Mouse (Mus musculus): ENCODE data around the gene Jpt2. TPM values are rescaled to one million over a fixed set of nuclear protein-coding genes. Genes with fewer than 3 reads are reported as not detected.

Gene Jpt2
- polyA plus RNA-seq, 1 experiment, result 62.9 TPM

- DNase-seq (ENCODE audit: low read depth), result no peak
- TF ChIP-seq CTCF (IDR thresholded peaks at IDR 0.05; ENCODE audit: borderline replicate concordance, extremely low read depth, insufficient read depth, insufficient read length) (no peak), POLR2A (IDR thresholded peaks at IDR 0.05; ENCODE audit: borderline replicate concordance, extremely low read depth, insufficient read depth, insufficient read length, poor library complexity, severe bottlenecking) (no peak)
These were observed 66.2 kb downstream of the Jpt2 start for GRCm38 (mm10) chr17:24894061-24894994.

- TF ChIP-seq POLR2A (IDR thresholded peaks at IDR 0.05; ENCODE audit: borderline replicate concordance, extremely low read depth, insufficient read depth, insufficient read length, poor library complexity, severe bottlenecking) (no peak), CTCF (IDR thresholded peaks at IDR 0.05; ENCODE audit: borderline replicate concordance, extremely low read depth, insufficient read depth, insufficient read length) (no peak)
- DNase-seq (ENCODE audit: low read depth), result no peak
These were observed 67.2 kb downstream of the Jpt2 start for GRCm38 (mm10) chr17:24893276-24893675.

- DNase-seq (ENCODE audit: low read depth), result no peak
- no peak for TF ChIP-seq POLR2A (IDR thresholded peaks at IDR 0.05; ENCODE audit: borderline replicate concordance, extremely low read depth, insufficient read depth, insufficient read length, poor library complexity, severe bottlenecking)
- TF ChIP-seq CTCF (IDR thresholded peaks at IDR 0.05; ENCODE audit: borderline replicate concordance, extremely low read depth, insufficient read depth, insufficient read length), result no peak
These were observed 67.7 kb downstream of the Jpt2 start for GRCm38 (mm10) chr17:24892785-24893184.

GRCm38 (mm10) chr17:24891321-24891720 lies 69.2 kb downstream of the Jpt2 start:
- DNase-seq (ENCODE audit: low read depth), result no peak
- TF ChIP-seq POLR2A (IDR thresholded peaks at IDR 0.05; ENCODE audit: borderline replicate concordance, extremely low read depth, insufficient read depth, insufficient read length, poor library complexity, severe bottlenecking) (no peak), CTCF (IDR thresholded peaks at IDR 0.05; ENCODE audit: borderline replicate concordance, extremely low read depth, insufficient read depth, insufficient read length) (no peak)

GRCm38 (mm10) chr17:24890151-24891092 lies 70.1 kb downstream of the Jpt2 start:
- DNase-seq (ENCODE audit: low read depth), result no peak
- TF ChIP-seq CTCF (IDR thresholded peaks at IDR 0.05; ENCODE audit: borderline replicate concordance, extremely low read depth, insufficient read depth, insufficient read length) (no peak), POLR2A (IDR thresholded peaks at IDR 0.05; ENCODE audit: borderline replicate concordance, extremely low read depth, insufficient read depth, insufficient read length, poor library complexity, severe bottlenecking) (no peak)

GRCm38 (mm10) chr17:24888862-24889261 lies 71.6 kb downstream of the Jpt2 start:
- DNase-seq (ENCODE audit: low read depth), result no peak
- TF ChIP-seq POLR2A (IDR thresholded peaks at IDR 0.05; ENCODE audit: borderline replicate concordance, extremely low read depth, insufficient read depth, insufficient read length, poor library complexity, severe bottlenecking), result no peak

Other genes starting within 250 kb of the Jpt2 start
- 0.54 and 0.64 TPM in 2 replicates for gene Rnf151, start 242.6 kb downstream of the Jpt2 start, polyA plus RNA-seq (2012; rRNA removed)
- 1,770 and 1,849 TPM in 2 replicates for gene Rps2, start 242.6 kb downstream of the Jpt2 start, polyA plus RNA-seq (2012; rRNA removed)
- gene Ndufb10, start 236.2 kb downstream of the Jpt2 start, polyA plus RNA-seq (2012; rRNA removed), result 245 and 253 TPM in 2 replicates
- 0.05 and 0.08 TPM in 2 replicates for gene Rpl3l, start 232.9 kb downstream of the Jpt2 start, polyA plus RNA-seq (2012; rRNA removed)
- 28.0 and 31.5 TPM in 2 replicates for gene Msrb1, start 224.0 kb downstream of the Jpt2 start, polyA plus RNA-seq (2012; rRNA removed)
- 0.69 and 0.88 TPM in 2 replicates for gene Hs3st6, start 207.7 kb downstream of the Jpt2 start, polyA plus RNA-seq (2012; rRNA removed)
- gene Meiob, start 156.4 kb downstream of the Jpt2 start, polyA plus RNA-seq (2012; rRNA removed), result not detected in 2 replicates
- gene Hagh, start 120.5 kb downstream of the Jpt2 start, polyA plus RNA-seq (2012; rRNA removed), result 39.7 and 46.3 TPM in 2 replicates
- 13.9 and 14.8 TPM in 2 replicates for gene Fahd1, start 110.3 kb downstream of the Jpt2 start, polyA plus RNA-seq (2012; rRNA removed)
- gene Igfals, start 94.7 kb downstream of the Jpt2 start, polyA plus RNA-seq (2012; rRNA removed), result 0.14 TPM in 1 of 2 replicates, not detected in the other
- gene Nubp2, start 74.3 kb downstream of the Jpt2 start, polyA plus RNA-seq (2012; rRNA removed), result 29.5 and 36.3 TPM in 2 replicates
- gene Spsb3, start 74.0 kb downstream of the Jpt2 start, polyA plus RNA-seq (2012; rRNA removed), result 84.5 and 105 TPM in 2 replicates
- 41.0 and 50.3 TPM in 2 replicates for gene Eme2, start 65.6 kb downstream of the Jpt2 start, polyA plus RNA-seq (2012; rRNA removed)
- 94.6 and 120 TPM in 2 replicates for gene Mrps34, start 65.6 kb downstream of the Jpt2 start, polyA plus RNA-seq (2012; rRNA removed)
- 71.5 and 91.4 TPM in 2 replicates for gene Nme3, start 64.2 kb downstream of the Jpt2 start, polyA plus RNA-seq (2012; rRNA removed)
- 217 and 242 TPM in 2 replicates for gene Mapk8ip3, start 23.7 kb downstream of the Jpt2 start, polyA plus RNA-seq (2012; rRNA removed)
- gene Cramp1l, start 55.1 kb upstream of the Jpt2 start, polyA plus RNA-seq (2012; rRNA removed), result 31.4 and 31.9 TPM in 2 replicates
- gene Ift140, start 55.4 kb upstream of the Jpt2 start, polyA plus RNA-seq (2012; rRNA removed), result 22.9 and 23.9 TPM in 2 replicates
- 9.6 and 10.5 TPM in 2 replicates for gene Tmem204, start 122.9 kb upstream of the Jpt2 start, polyA plus RNA-seq (2012; rRNA removed)
- 40.9 and 41.6 TPM in 2 replicates for gene Telo2, start 155.3 kb upstream of the Jpt2 start, polyA plus RNA-seq (2012; rRNA removed)
- gene Ptx4, start 160.1 kb upstream of the Jpt2 start, polyA plus RNA-seq (2012; rRNA removed), result 0.07 TPM in 1 of 2 replicates, not detected in the other
- 41.4 and 45.7 TPM in 2 replicates for gene Clcn7, start 172.7 kb upstream of the Jpt2 start, polyA plus RNA-seq (2012; rRNA removed)
- not detected in 2 replicates for gene Ccdc154, start 201.8 kb upstream of the Jpt2 start, polyA plus RNA-seq (2012; rRNA removed)
- not detected in 2 replicates for gene Gm38655, start 214.8 kb upstream of the Jpt2 start, polyA plus RNA-seq (2012; rRNA removed)
- 22.3 and 29.5 TPM in 2 replicates for gene BC003965, start 223.9 kb upstream of the Jpt2 start, polyA plus RNA-seq (2012; rRNA removed)
- 22.3 and 24.1 TPM in 2 replicates for gene Unkl, start 227.7 kb upstream of the Jpt2 start, polyA plus RNA-seq (2012; rRNA removed)

All from brain, embryonic 14.5 days (tissue).